In the genomic region with DNA sequence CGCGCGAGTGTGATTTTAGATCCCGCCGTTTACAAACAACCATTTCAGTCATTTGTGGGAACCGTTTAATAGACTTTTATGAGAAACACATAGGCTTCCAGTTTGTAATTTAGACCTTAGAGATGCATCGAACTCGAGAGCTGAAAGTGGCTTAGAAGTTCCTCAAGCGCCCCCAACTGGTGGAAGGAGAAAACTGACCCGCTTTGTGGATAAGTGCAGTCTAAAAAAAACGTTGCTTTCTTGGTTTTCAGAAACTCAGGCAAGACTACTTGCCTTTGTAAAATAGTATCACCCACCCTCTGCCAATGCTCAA, we compare ENCODE assay signal across 8 mouse cellular contexts. TPM values are rescaled to one million over a fixed set of nuclear protein-coding genes. Genes with fewer than 3 reads are reported as not detected.
DNase-seq lines count a peak whose midpoint lies in the region; ATAC-seq and TF ChIP-seq lines count a peak whose summit lies in the region.

No protein-coding gene starts in this region.

- DNase-seq in left cerebral cortex, adult 11 months (ENCODE audit: low spot score): peak; percentile 53
- no peak for DNase-seq in left cerebral cortex, adult 8-10 months (ENCODE audit: low spot score in 2 of 2)
- peak; percentile 89 for DNase-seq in embryo, embryonic 10 days (ENCODE audit: low spot score)
- peak; percentile 38 for DNase-seq in gastrocnemius, postnatal 25 days
- peak; percentile 84 for DNase-seq in limb, embryonic 10.5 days (ENCODE audit: low spot score)
- peak; percentile 98 for DNase-seq in midbrain, embryonic 11.5 days (ENCODE audit: low spot score, missing footprints)
- peak; percentile 50 to 57 for DNase-seq in spleen, adult 2 months (ENCODE audit: low read depth in 1 of 2, low spot score in 2 of 2)

- no peak overlapping the region for H3K9ac ChIP-seq in intestine, postnatal 0 days (ENCODE audit: low read depth, low read length)
- peak overlapping the region; percentile 25 for H3K9ac ChIP-seq in midbrain, embryonic 11.5 days (ENCODE audit: low read length)

- H3K4me1 ChIP-seq in intestine, postnatal 0 days (replicated peaks; ENCODE audit: control insufficient read depth, insufficient read depth, low read length): peaks cover 5% of the 10 kb centered on the region; the same call in 1 of the 2 replicates
- peaks cover 72% of the 10 kb centered on the region for H3K4me1 ChIP-seq in limb, embryonic 10.5 days
- H3K4me1 ChIP-seq in midbrain, embryonic 11.5 days (ENCODE audit: control insufficient read depth, insufficient read depth, low read length): peaks cover 41% of the 10 kb centered on the region
- H3K4me1 ChIP-seq in spleen, adult 2 months (ENCODE audit: control insufficient read depth, insufficient read depth, insufficient read length): peaks cover 5% of the 10 kb centered on the region; the same call in 1 of the 2 replicates

- H3K27ac ChIP-seq in intestine, postnatal 0 days (ENCODE audit: low read depth, low read length): no peak overlapping the region
- H3K27ac ChIP-seq in limb, embryonic 10.5 days: peak overlapping the region; percentile 91
- peak overlapping the region; percentile 82 for H3K27ac ChIP-seq in midbrain, embryonic 11.5 days (ENCODE audit: low read depth, low read length)
- H3K27ac ChIP-seq in spleen, adult 2 months (ENCODE audit: insufficient read depth, low read length): no peak overlapping the region

- WGBS in intestine, postnatal 0 days: 3% methylated on average over 11 of the region's 11 CpGs
- 2% methylated on average over 11 of the region's 11 CpGs for WGBS in limb, embryonic 10.5 days
- under 1% methylated on average over 11 of the region's 11 CpGs for WGBS in midbrain, embryonic 11.5 days
- WGBS in spleen, adult 2 months: 2% methylated on average over 11 of the region's 11 CpGs

- no peak for TF ChIP-seq POLR2A in spleen, adult 2 months (IDR thresholded peaks at IDR 0.05; ENCODE audit: low read depth, low read length)

- H3K4me2 ChIP-seq in intestine, postnatal 0 days (replicated peaks; ENCODE audit: low read depth): peak overlapping the region; percentile 54
- peak overlapping the region; percentile 44 for H3K4me2 ChIP-seq in midbrain, embryonic 11.5 days

- peak; percentile 81 for TF ChIP-seq CTCF in intestine, postnatal 0 days (IDR thresholded peaks at IDR 0.05; ENCODE audit: low read depth)
- peak; percentile 49; the same call in 1 of the 2 replicates for TF ChIP-seq CTCF in spleen, adult 2 months (IDR thresholded peaks at IDR 0.05; ENCODE audit: extremely low read depth, insufficient read depth, insufficient read length, insufficient replicate concordance)

- H3K27me3 ChIP-seq in intestine, postnatal 0 days (replicated peaks; ENCODE audit: control insufficient read depth, insufficient read depth, low read length): no peaks in the 10 kb centered on the region
- no peaks in the 10 kb centered on the region for H3K27me3 ChIP-seq in limb, embryonic 10.5 days (ENCODE audit: low read depth, poor library complexity, severe bottlenecking)
- no peaks in the 10 kb centered on the region for H3K27me3 ChIP-seq in midbrain, embryonic 11.5 days (ENCODE audit: control insufficient read depth, insufficient read depth, low read length)
- H3K27me3 ChIP-seq in spleen, adult 2 months (ENCODE audit: control insufficient read depth, insufficient read depth, low read length): peaks cover 11% of the 10 kb centered on the region

- H3K4me3 ChIP-seq in intestine, postnatal 0 days (ENCODE audit: low read depth, low read length): peak overlapping the region; percentile 24
- H3K4me3 ChIP-seq in limb, embryonic 10.5 days: peak overlapping the region; percentile 45
- peak overlapping the region; percentile 18 for H3K4me3 ChIP-seq in midbrain, embryonic 11.5 days (ENCODE audit: low read depth, low read length)
- no peak overlapping the region for H3K4me3 ChIP-seq in spleen, adult 2 months (ENCODE audit: extremely low read depth, insufficient read depth, insufficient read length)

- H3K9me3 ChIP-seq in intestine, postnatal 0 days (ENCODE audit: control insufficient read depth): no peaks in the 10 kb centered on the region
- no peaks in the 10 kb centered on the region for H3K9me3 ChIP-seq in limb, embryonic 10.5 days (replicated peaks)
- H3K9me3 ChIP-seq in midbrain, embryonic 11.5 days (ENCODE audit: control insufficient read depth, low read length): no peaks in the 10 kb centered on the region

- no peaks in the 10 kb centered on the region for H3K36me3 ChIP-seq in intestine, postnatal 0 days (ENCODE audit: control insufficient read depth, insufficient read depth)
- H3K36me3 ChIP-seq in limb, embryonic 10.5 days: no peaks in the 10 kb centered on the region
- H3K36me3 ChIP-seq in midbrain, embryonic 11.5 days (ENCODE audit: control insufficient read depth, insufficient read depth, low read length): no peaks in the 10 kb centered on the region
- H3K36me3 ChIP-seq in spleen, adult 2 months (ENCODE audit: control insufficient read depth, insufficient read depth, low read length): no peaks in the 10 kb centered on the region

- no peak for ATAC-seq in intestine, postnatal 0 days
- ATAC-seq in midbrain, embryonic 11.5 days (ENCODE audit: low FRiP score): no peak

RNA-seq across cellular contexts. Expression of a gene that starts 0.9 kb away (rescaled TPM):
- total RNA-seq in left cerebral cortex, adult 8-10 months (2022): 1 to 10 TPM in 1 of 4 experiments, under 1 TPM in 3; 0.48 to 1.3 (median 0.56) TPM
- total RNA-seq in gastrocnemius, postnatal 25 days (2021): 10 to 100 TPM in 1 of 2 experiments, 1 to 10 TPM in 1; 6.1 to 10.6 TPM
- polyA plus RNA-seq in intestine, postnatal 0 days (2015; fragmentation: Nextera tagmentation; extraction: Ambion mirVana): 1.3 and 1.8 TPM in 2 replicates
- 371 and 448 TPM in 2 replicates for polyA plus RNA-seq in limb, embryonic 10.5 days (2016; fragmentation: Nextera tagmentation; extraction: Ambion mirVana)
- 22.8 and 23.6 TPM in 2 replicates for polyA plus RNA-seq in midbrain, embryonic 11.5 days (2014; fragmentation: Nextera tagmentation; extraction: Ambion mirVana)
- 0.30 and 0.59 TPM in 2 replicates for polyA plus RNA-seq in spleen, adult 2 months (2012; rRNA removed)

Comparison
In these comparisons a context has a peak if more than half of its experiments do, and no peak if none do; other contexts are left out.
1. DNase-seq: peak in left cerebral cortex, adult 11 months (single experiment), embryo, embryonic 10 days (single experiment), gastrocnemius, postnatal 25 days (single experiment), limb, embryonic 10.5 days (single experiment), midbrain, embryonic 11.5 days (single experiment) and spleen, adult 2 months (2 of 2); none in left cerebral cortex, adult 8-10 months (0 of 2).
2. H3K27ac ChIP-seq: peak in limb, embryonic 10.5 days (single experiment) and midbrain, embryonic 11.5 days (single experiment); none in intestine, postnatal 0 days (single experiment) and spleen, adult 2 months (single experiment).
3. RNA of a gene that starts 0.9 kb away (polyA plus RNA-seq): 371 to 448 TPM in limb, embryonic 10.5 days; 22.8 to 23.6 TPM in midbrain, embryonic 11.5 days, 1.3 to 1.8 TPM in intestine, postnatal 0 days and 0.30 to 0.59 TPM in spleen, adult 2 months; every median in the first group is over 10 times any median in the second.